Mouse (Mus musculus): ENCODE measurements around the gene Rnase12. TPM values are rescaled to one million over a fixed set of nuclear protein-coding genes. Genes with fewer than 3 reads are reported as not detected.
A peak's percentile ranks its signal among the peaks of the same experiment; 100 is the strongest.
"Not testable (repeated sequence)": the region's sequence is repeated elsewhere in the genome, so short reads cannot be mapped to it uniquely, and the experiment has no call there.

The Rnase12 gene
- 0.34 TPM in 1 of 2 replicates, not detected in the other for polyA plus RNA-seq (2015; fragmentation: Nextera tagmentation; extraction: Ambion mirVana)

GRCm38 (mm10) chr14:51057401-51057831 lies at the start of gene Rnase12:
Gene Rnase12, minus strand, starts transcription at chr14:51057661.
- no peak for ATAC-seq (ENCODE audit: low read depth)
- peaks cover 2% of the 10 kb centered on the region; the same call in 1 of the 2 replicates for H3K4me1 ChIP-seq (replicated peaks; ENCODE audit: control insufficient read depth, insufficient read depth, low read length)
- H3K27me3 ChIP-seq (ENCODE audit: control insufficient read depth, insufficient read depth, low read depth, low read length) = no peaks in the 10 kb centered on the region
- 35% methylated on average over 9 of the region's 9 CpGs for WGBS
- H3K27ac ChIP-seq (ENCODE audit: low read length) = no peak within 1 kb of the TSS
- no peak within 1 kb of the TSS for H3K4me3 ChIP-seq (ENCODE audit: low read length)
- H3K4me2 ChIP-seq (ENCODE audit: low read depth, low read length) = peak within 1 kb of the TSS; percentile 0; the same call in 1 of the 2 replicates
- H3K36me3 ChIP-seq (ENCODE audit: control insufficient read depth, insufficient read depth, low read length) = no peaks in the 10 kb centered on the region
- no peak within 1 kb of the TSS for H3K9ac ChIP-seq (ENCODE audit: low read length)
- H3K9me3 ChIP-seq (ENCODE audit: control insufficient read depth, low read length) = no peaks in the 10 kb centered on the region

- ATAC-seq (ENCODE audit: low read depth) = no peak
- no peak overlapping the region for H3K4me3 ChIP-seq (ENCODE audit: low read length)
- no peaks in the 10 kb centered on the region for H3K4me1 ChIP-seq (replicated peaks; ENCODE audit: control insufficient read depth, insufficient read depth, low read length)
These were observed 49.0 kb upstream of the Rnase12 start for GRCm38 (mm10) chr14:51106449-51106967.

GRCm38 (mm10) chr14:51104366-51104765 lies 46.9 kb upstream of the Rnase12 start:
- Histone ChIP-seq H3K4me3 (ENCODE audit: low read length) (no peak overlapping the region), H3K4me1 (replicated peaks; ENCODE audit: control insufficient read depth, insufficient read depth, low read length) (no peaks in the 10 kb centered on the region), H3K27ac (ENCODE audit: low read length) (no peak overlapping the region), H3K4me2 (ENCODE audit: low read depth, low read length) (no peak overlapping the region), H3K9ac (ENCODE audit: low read length) (no peak overlapping the region), H3K36me3 (ENCODE audit: control insufficient read depth, insufficient read depth, low read length) (peaks cover 3% of the 10 kb centered on the region; the same call in 1 of the 2 replicates), H3K9me3 (ENCODE audit: control insufficient read depth, low read length) (no peaks in the 10 kb centered on the region), H3K27me3 (ENCODE audit: control insufficient read depth, insufficient read depth, low read depth, low read length) (no peaks in the 10 kb centered on the region)
- no peak for ATAC-seq (ENCODE audit: low read depth)
- 78% methylated on average over 2 of the region's 2 CpGs for WGBS

More at GRCm38 (mm10) chr14:51106449-51106967, 49.0 kb upstream of the Rnase12 start:
- no peak overlapping the region for H3K4me2 ChIP-seq (ENCODE audit: low read depth, low read length)
- no peak overlapping the region for H3K27ac ChIP-seq (ENCODE audit: low read length)
- no peaks in the 10 kb centered on the region for H3K9me3 ChIP-seq (ENCODE audit: control insufficient read depth, low read length)
- H3K9ac ChIP-seq (ENCODE audit: low read length) = no peak overlapping the region
- H3K36me3 ChIP-seq (ENCODE audit: control insufficient read depth, insufficient read depth, low read length) = peaks cover 3% of the 10 kb centered on the region; the same call in 1 of the 2 replicates
- no peaks in the 10 kb centered on the region for H3K27me3 ChIP-seq (ENCODE audit: control insufficient read depth, insufficient read depth, low read depth, low read length)

GRCm38 (mm10) chr14:51103217-51103616 lies 45.8 kb upstream of the Rnase12 start:
- no peak overlapping the region for H3K27ac ChIP-seq (ENCODE audit: low read length)
- no peaks in the 10 kb centered on the region for H3K27me3 ChIP-seq (ENCODE audit: control insufficient read depth, insufficient read depth, low read depth, low read length)
- peaks cover 3% of the 10 kb centered on the region; the same call in 1 of the 2 replicates for H3K36me3 ChIP-seq (ENCODE audit: control insufficient read depth, insufficient read depth, low read length)
- no peak for ATAC-seq (ENCODE audit: low read depth)
- H3K9ac ChIP-seq (ENCODE audit: low read length) = no peak overlapping the region
- no peak overlapping the region for H3K4me2 ChIP-seq (ENCODE audit: low read depth, low read length)
- WGBS = 48% methylated on average over 3 of the region's 3 CpGs
- H3K4me3 ChIP-seq (ENCODE audit: low read length) = no peak overlapping the region
- H3K4me1 ChIP-seq (replicated peaks; ENCODE audit: control insufficient read depth, insufficient read depth, low read length) = no peaks in the 10 kb centered on the region
- H3K9me3 ChIP-seq (ENCODE audit: control insufficient read depth, low read length) = no peaks in the 10 kb centered on the region

GRCm38 (mm10) chr14:51101284-51101683 lies 43.8 kb upstream of the Rnase12 start:
- Histone ChIP-seq H3K27me3 (ENCODE audit: control insufficient read depth, insufficient read depth, low read depth, low read length) (no peaks in the 10 kb centered on the region), H3K4me1 (replicated peaks; ENCODE audit: control insufficient read depth, insufficient read depth, low read length) (no peaks in the 10 kb centered on the region), H3K4me3 (ENCODE audit: low read length) (no peak overlapping the region), H3K36me3 (ENCODE audit: control insufficient read depth, insufficient read depth, low read length) (peaks cover 3% of the 10 kb centered on the region; the same call in 1 of the 2 replicates), H3K27ac (ENCODE audit: low read length) (no peak overlapping the region), H3K9ac (ENCODE audit: low read length) (no peak overlapping the region), H3K9me3 (ENCODE audit: control insufficient read depth, low read length) (no peaks in the 10 kb centered on the region), H3K4me2 (ENCODE audit: low read depth, low read length) (no peak overlapping the region)
- WGBS = 63% methylated on average over 9 of the region's 9 CpGs
- no peak for ATAC-seq (ENCODE audit: low read depth)

- H3K36me3 ChIP-seq (ENCODE audit: control insufficient read depth, insufficient read depth, low read length) = no peaks in the 10 kb centered on the region
- no peak overlapping the region for H3K4me3 ChIP-seq (ENCODE audit: low read length)
- 89% methylated on average over 11 of the region's 11 CpGs for WGBS
- no peak overlapping the region for H3K9ac ChIP-seq (ENCODE audit: low read length)
- H3K4me1 ChIP-seq (replicated peaks; ENCODE audit: control insufficient read depth, insufficient read depth, low read length) = peaks cover 7% of the 10 kb centered on the region
- ATAC-seq (ENCODE audit: low read depth) = no peak
- H3K9me3 ChIP-seq (ENCODE audit: control insufficient read depth, low read length) = no peaks in the 10 kb centered on the region
- H3K4me2 ChIP-seq (ENCODE audit: low read depth, low read length) = no peak overlapping the region
- no peaks in the 10 kb centered on the region for H3K27me3 ChIP-seq (ENCODE audit: control insufficient read depth, insufficient read depth, low read depth, low read length)
- no peak overlapping the region for H3K27ac ChIP-seq (ENCODE audit: low read length)
These were observed 41.5 kb upstream of the Rnase12 start for GRCm38 (mm10) chr14:51098921-51099320.

GRCm38 (mm10) chr14:51098300-51098699 lies 40.8 kb upstream of the Rnase12 start:
- H3K4me2 ChIP-seq (ENCODE audit: low read depth, low read length); H3K27me3 ChIP-seq (ENCODE audit: control insufficient read depth, insufficient read depth, low read depth, low read length); H3K36me3 ChIP-seq (ENCODE audit: control insufficient read depth, insufficient read depth, low read length); H3K4me1 ChIP-seq (replicated peaks; ENCODE audit: control insufficient read depth, insufficient read depth, low read length); H3K9ac ChIP-seq (ENCODE audit: low read length); H3K9me3 ChIP-seq (ENCODE audit: control insufficient read depth, low read length); H3K27ac ChIP-seq (ENCODE audit: low read length); H3K4me3 ChIP-seq (ENCODE audit: low read length): not testable (repeated sequence)
- WGBS = 28% methylated on average over 1 of the region's 1 CpGs
- ATAC-seq (ENCODE audit: low read depth) = peak; percentile 23; the same call in 1 of the 2 replicates

GRCm38 (mm10) chr14:51095736-51096524 lies 38.5 kb upstream of the Rnase12 start:
- Histone ChIP-seq H3K27me3 (ENCODE audit: control insufficient read depth, insufficient read depth, low read depth, low read length) (no peaks in the 10 kb centered on the region), H3K4me3 (ENCODE audit: low read length) (no peak overlapping the region), H3K9me3 (ENCODE audit: control insufficient read depth, low read length) (no peaks in the 10 kb centered on the region), H3K4me1 (replicated peaks; ENCODE audit: control insufficient read depth, insufficient read depth, low read length) (peaks cover 14% of the 10 kb centered on the region), H3K9ac (ENCODE audit: low read length) (no peak overlapping the region), H3K36me3 (ENCODE audit: control insufficient read depth, insufficient read depth, low read length) (no peaks in the 10 kb centered on the region), H3K4me2 (ENCODE audit: low read depth, low read length) (0 out of 2 replicates have a peak overlapping the region, but pooled peaks have one; percentile 1), H3K27ac (ENCODE audit: low read length) (peak overlapping the region; percentile 62)
- 25% methylated on average over 9 of the region's 9 CpGs for WGBS
- peak; percentile 72 for ATAC-seq (ENCODE audit: low read depth)

GRCm38 (mm10) chr14:51094921-51095320 lies 37.5 kb upstream of the Rnase12 start:
- WGBS = 62% methylated on average over 9 of the region's 9 CpGs
- ATAC-seq (ENCODE audit: low read depth) = no peak
- Histone ChIP-seq H3K27ac (ENCODE audit: low read length) (no peak overlapping the region), H3K9ac (ENCODE audit: low read length) (no peak overlapping the region), H3K4me3 (ENCODE audit: low read length) (no peak overlapping the region), H3K9me3 (ENCODE audit: control insufficient read depth, low read length) (no peaks in the 10 kb centered on the region), H3K4me1 (replicated peaks; ENCODE audit: control insufficient read depth, insufficient read depth, low read length) (peaks cover 14% of the 10 kb centered on the region), H3K36me3 (ENCODE audit: control insufficient read depth, insufficient read depth, low read length) (no peaks in the 10 kb centered on the region), H3K4me2 (ENCODE audit: low read depth, low read length) (no peak overlapping the region), H3K27me3 (ENCODE audit: control insufficient read depth, insufficient read depth, low read depth, low read length) (no peaks in the 10 kb centered on the region)
